Mouse (Mus musculus) gastrocnemius, adult 18-20 months (tissue): ENCODE results near the gene Calm5. TPM values are rescaled to one million over a fixed set of nuclear protein-coding genes. Genes with fewer than 3 reads are reported as not detected.
"Not testable (repeated sequence)": the region's sequence is repeated elsewhere in the genome, so short reads cannot be mapped to it uniquely, and the experiment has no call there.

Experiments used
- DNase-seq: peaks from one replicate; pipeline ENCODE4 v3.0.0; 2021; ENCODE audit warnings: low spot score
- long read RNA-seq, 2 experiments: library from polyadenylated mRNA; stranded (forward); transcript quantifications; one replicate each; pipeline ENCODE4 v2.0.0; 2021
- total RNA-seq, 2 experiments: library from RNA; stranded (reverse); gene quantifications; 2 replicates each; pipeline ENCODE4 v1.2.3; 2021

The Calm5 gene
- under 1 TPM in 1 of 2 experiments, not detected in 1; 0.43 TPM for total RNA-seq
- long read RNA-seq, experiment 1: 0 reads
- long read RNA-seq, experiment 2: 0 reads

DNA sequence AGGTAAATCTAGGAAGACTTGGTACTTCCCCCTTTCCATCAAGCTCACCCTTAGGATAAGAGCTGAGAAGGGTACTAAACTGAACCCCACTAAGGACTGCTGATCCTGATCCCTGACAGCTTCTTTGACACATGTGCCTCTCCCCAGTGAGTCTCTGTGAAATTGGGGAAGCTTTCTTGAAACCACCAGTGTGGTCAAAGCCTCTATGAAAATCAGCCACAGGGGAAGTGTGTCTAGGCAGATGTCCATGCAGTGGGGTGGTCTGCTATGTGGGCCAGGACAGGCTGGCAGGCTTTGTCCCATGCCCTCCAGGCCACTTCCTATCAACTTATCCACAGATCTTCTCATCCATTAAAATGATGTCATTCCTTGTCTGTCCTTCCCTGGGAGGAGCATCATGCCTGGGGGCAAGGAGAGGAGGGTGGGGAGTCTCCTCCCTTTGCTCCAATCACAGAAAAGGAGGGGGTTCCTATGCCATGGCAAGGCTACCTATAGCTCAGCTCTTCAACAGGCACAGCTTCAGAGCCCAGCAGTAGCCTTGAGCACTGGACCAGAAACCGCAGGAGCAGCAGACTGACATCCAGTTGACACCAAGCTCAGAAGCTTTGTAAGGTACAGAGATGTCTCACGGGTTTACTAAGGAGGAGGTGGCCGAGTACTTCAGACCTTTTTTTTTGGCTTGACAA, at the start of gene Calm5:
Calm5 (plus strand) TSS at position 526 of the 686 bp plus-strand sequence.
- not testable (repeated sequence) for DNase-seq

DNA sequence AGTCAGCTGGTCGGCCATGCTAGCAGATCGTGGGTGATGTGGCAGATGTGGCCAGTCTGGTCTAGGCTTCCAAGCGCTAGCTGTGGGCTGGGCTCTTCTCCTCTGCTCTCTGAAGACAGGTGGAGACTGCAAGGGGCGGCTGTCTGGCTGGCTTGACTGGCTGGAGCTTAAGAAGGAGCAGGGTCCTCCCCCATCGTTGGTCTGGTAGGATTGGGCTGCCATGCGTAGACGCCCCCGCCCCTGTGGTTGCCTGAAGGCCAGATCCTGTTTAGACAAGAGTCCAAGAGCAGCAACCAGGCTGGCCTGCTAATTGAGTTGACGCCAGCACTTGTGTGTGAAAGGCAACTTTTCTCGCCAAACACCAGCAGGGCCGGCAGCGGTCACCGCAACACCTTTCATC, 49.8 kb upstream of the Calm5 start, which contains the start of gene Calml3:
Calml3 (minus strand) TSS at position 131 of the 400 bp plus-strand sequence.
- no peak for DNase-seq

DNA sequence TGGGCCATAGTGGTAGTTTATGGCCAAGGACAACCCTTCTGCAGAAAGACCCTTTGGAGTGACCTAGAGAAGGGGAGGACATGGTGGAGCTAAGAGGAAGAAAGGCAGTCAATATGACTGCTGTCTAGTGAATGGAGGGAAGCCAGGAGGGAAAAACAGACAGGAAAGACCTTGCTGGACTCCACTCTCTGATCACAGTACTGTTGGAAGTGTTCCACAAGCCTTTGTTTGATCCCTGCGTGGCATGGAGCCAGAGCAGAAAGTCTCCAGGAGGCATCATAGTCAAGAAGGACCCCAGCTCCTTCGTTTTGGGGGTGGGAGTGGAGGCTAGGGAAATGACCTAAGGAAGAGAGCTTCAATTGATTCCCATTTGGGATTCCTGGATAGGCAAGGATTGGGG, 48.8 kb upstream of the Calm5 start:
- DNase-seq: no peak

DNA sequence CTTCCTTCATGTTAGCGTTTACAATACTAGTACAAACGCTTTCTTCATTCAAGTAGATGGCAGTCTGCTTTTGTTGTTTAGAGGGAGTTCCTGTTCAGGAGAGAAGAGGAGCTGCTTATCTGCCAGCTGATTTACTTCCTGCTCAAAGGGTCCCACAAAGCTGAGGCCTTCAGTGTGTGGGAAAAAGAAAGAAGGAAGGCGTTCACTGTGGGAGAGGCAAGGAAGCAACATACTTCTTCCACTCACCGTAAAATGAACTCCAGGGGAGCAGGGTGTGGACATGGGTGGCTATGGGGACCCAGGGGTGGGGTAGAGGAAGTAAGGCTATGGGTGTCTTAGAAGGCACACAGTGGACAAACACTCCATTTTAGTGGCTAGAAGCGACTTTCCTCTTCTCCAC, 48.3 kb upstream of the Calm5 start:
- DNase-seq: no peak

DNA sequence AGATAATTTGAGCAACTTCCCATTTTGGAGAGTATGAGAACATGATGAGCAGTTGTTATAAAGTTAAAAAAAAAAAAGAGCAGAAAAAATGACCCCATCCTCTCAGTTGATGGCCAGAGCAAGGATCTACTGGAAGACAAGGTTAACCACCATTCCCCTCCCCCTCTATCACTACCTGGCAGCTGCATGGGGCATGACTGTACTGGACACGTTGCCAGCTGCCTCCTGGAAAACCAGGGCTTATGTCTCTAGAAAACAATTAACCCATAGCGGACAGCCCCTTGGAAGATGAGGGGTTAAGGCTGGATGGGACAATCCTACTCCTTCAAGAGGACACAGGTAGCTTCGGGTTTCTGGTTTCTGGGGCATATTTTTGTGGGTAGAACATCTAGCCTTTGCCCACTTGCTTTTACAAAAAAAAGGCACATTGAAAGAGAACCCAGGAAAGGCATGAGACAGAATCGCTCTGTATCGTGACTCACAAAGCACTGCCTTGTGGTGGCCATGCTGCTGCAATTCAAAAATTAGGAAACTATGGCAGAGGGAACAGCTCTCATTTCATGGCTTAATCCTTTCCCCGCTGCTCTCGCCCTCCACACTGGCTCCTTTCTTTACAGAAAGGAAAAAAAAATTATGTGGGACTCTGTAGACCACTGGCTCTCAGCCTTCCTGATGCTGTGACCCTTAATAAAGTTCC, 46.7 kb upstream of the Calm5 start:
- no peak for DNase-seq

DNA sequence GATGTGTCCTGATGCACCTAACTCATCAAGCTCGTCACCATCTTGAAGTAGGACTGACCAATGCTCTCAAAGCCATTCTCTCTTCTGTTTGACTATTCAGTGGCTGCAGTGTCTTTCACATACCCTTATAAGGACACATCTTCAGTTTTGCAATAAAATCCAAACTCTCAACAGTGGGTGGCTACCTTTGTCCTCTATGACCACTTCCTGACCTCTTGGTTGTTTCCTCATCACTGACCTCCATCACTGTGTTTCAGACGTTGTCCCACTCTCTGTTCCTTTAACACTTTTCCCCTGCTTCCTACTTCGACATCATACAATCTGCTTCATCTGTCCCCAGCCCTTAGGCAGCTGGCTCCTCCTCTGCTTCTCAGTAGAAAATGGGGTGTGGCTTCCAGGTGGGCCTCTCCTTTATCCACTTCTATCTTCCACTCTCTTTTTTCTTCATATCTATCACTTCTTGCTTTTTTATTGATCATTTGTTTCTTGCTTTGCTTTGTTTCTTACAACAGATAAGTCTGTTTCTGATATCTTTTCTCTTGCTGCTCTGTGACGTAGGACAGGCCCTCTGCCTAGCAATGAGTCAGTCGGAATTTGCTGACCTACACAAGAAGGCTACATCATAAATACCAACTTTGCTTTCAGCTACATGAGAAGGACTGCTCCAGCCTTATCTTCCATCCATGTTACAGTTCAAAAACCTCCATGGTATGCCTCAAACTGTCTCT, 35.8 kb upstream of the Calm5 start:
- no peak for DNase-seq

DNA sequence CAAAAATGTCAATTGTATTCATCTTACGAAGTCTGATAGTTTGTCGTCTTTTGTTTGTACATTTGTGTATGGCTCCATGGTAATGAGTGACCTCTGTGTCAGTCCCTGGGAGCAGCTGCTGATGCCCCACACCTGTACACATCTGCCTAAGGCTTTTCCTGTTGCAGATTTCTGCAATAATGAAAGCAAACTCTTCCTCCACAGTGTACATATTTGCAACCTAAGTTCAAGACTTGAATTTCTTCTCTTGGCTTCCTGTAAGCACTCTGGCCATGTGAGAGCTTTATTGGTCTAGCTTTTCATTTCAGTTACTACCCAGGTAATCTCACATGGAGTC, 35.3 kb upstream of the Calm5 start:
- DNase-seq: no peak

DNA sequence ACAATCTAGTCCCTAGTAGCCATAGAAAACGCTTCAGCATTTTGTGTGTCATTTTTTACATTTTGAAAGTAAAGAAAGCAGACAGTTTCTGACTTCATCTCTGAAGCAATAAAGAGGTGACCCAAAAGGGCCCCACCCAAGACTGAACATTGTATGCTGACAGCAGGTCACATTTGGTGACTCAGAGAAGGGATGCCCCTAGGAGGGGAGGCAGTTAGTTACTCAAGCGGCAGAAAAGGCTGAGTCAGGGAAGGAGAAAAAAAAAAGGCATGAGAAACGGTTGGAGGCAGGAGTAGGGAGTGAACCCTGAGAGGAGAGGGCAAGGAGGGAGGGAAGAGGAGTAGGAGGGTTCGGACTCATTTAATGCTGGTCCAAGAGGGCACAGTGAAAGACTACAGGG, 31.9 kb upstream of the Calm5 start:
- no peak for DNase-seq

DNA sequence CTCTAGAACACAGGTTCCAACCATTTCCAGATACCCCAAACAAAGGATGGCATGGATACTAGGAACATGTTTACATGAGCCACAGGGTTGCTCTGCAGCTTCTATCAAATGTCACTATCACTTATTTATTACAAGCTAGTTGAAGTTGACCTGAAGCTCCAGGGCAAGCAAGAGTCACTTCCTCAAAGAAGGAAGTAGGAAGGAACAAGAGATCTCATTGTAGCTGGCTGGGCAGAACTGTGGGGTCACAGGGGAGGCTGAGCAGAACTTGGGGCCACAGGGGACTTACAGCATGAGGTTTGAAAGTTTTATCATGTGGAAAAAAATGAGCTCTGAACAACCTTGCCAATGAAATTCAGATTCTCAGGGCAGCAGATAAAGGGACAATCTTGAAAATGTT, 28.2 kb upstream of the Calm5 start:
- no peak for DNase-seq

DNA sequence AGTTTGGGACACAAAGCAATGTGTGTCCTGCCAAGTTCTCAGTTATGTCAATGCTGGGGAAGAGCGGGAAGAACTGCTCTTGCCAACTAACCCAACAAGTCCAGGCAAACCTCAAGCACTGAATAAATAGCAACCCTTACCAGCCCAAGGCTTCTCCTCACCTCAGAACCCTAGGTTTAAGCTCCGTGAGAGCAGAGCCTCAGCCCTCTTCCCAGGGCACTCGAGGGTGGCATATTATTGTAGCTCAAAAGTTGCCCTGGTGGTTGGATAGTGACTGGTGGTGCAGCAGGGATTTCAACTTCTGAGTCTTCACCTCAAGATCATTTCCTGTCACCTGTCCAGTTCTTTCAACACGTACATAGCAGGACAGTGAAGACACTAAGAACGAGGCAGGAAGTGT, 22.4 kb upstream of the Calm5 start:
- DNase-seq: no peak

DNA sequence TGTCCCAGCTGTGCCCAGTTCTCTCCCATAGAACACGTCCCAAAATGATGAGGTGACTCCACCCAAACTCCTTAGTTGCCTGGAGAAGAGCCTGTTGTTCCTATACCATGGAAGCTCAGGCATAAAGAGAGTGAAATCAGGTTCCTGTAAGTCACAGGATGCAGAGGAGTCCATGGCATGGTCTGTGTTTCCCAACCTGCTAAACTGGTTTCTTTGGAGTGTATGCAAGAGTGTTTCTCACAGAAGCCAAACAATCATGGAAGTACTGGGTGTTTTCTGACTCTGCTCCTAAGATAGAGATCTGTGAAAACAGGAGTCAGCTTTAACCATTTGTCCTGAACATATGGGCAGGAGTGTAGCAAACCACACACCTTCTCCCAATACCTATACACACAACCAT, 22.0 kb upstream of the Calm5 start:
- DNase-seq: no peak

DNA sequence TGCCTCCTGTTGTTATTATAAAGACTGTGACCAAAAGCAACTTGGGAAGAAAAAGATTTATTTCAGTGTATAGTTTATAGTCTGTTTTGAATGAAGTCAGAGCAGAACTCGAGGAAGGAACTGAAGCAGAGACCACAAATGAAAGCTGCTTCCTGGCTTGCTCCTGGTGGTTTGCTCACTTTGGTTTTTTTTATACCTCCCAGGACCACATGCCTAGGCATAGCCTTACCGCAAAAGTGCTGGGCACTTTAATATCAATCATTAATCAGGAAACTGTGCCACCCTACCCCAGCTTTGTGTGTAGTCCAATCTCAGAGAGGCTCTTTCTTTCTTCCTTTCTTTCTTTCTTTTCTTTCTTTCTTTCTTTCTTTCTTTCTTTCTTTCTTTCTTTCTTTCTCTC, 21.5 kb upstream of the Calm5 start:
- DNase-seq: no peak

DNA sequence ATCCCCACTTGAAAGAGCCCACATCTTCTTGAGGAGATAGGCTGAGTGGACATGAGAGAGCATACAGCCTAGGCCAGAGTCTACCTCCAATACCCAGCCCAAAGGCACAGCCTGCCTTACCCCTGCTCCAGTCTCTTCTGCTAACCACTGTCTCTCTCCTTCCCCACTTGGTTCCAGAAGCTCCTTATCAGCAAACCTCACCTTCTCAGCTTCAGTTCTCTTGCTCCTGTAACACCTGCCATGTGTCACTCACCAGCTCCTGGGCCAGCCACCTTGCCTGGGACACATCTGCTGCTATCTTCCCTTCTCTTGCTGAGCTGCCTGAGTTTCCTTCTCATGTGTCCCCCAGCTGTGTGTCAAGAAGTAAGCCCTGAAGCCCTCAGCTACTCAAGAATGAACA, 20.3 kb upstream of the Calm5 start:
- DNase-seq: not testable (repeated sequence)

DNA sequence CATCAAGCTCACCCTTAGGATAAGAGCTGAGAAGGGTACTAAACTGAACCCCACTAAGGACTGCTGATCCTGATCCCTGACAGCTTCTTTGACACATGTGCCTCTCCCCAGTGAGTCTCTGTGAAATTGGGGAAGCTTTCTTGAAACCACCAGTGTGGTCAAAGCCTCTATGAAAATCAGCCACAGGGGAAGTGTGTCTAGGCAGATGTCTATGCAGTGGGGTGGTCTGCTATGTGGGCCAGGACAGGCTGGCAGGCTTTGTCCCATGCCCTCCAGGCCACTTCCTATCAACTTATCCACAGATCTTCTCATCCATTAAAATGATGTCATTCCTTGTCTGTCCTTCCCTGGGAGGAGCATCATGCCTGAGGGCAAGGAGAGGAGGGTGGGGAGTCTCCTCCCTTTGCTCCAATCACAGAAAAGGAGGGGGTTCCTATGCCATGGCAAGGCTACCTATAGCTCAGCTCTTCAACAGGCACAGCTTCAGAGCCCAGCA, 16.6 kb upstream of the Calm5 start, which contains the start of gene Calm4:
Calm4 (plus strand) TSS at position 446 of the 496 bp plus-strand sequence.
- DNase-seq: not testable (repeated sequence)

DNA sequence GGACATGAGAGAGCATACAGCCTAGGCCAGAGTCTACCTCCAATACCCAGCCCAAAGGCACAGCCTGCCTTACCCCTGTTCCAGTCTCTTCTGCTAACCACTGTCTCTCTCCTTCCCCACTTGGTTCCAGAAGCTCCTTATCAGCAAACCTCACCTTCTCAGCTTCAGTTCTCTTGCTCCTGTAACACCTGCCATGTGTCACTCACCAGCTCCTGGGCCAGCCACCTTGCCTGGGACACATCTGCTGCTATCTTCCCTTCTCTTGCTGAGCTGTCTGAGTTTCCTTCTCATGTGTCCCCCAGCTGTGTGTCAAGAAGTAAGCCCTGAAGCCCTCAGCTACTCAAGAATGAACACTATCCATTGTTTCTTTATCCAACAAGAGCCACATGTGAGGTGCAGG, 13.3 kb upstream of the Calm5 start:
- DNase-seq: not testable (repeated sequence)

DNA sequence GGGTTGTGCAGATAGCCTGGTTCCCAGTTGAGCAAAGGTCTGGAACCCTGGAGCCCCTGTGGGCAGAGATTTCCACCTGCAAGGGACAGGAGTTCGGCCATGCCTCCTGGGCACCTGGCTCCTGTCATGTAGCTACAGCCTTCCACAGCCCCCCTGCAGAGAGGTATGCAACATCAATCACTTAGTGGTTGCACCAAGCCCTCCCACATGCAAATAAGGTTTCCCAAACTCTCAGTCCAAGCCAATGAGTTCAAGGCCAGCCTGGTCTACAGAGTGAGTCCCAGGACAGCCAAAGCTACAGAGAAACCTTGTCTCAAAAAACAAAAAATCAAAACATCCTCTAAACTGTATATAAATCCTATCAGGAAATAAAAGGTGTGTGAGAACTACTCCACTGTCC, 3.6 kb upstream of the Calm5 start:
- DNase-seq: no peak

DNA sequence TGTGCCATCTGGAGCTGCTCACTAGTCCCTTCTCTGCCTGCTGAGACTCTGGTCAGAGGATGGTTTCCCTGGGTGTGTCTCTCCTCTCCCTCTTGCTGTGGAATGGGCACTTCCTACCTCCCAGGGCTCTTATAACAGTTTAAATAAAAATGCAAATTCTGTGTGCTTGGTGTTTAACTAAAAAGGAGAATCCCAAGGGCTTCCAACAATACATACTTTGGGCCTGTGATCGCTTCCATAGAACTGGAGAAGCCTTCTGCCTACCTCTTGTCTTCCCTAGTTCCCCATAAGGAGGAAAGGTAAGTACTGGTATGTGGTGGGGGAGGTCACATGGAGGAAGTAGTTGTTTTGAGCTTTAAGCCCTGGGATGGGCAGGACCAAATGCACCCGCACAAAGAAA, 883 bp downstream of the Calm5 start:
- DNase-seq: no peak

DNA sequence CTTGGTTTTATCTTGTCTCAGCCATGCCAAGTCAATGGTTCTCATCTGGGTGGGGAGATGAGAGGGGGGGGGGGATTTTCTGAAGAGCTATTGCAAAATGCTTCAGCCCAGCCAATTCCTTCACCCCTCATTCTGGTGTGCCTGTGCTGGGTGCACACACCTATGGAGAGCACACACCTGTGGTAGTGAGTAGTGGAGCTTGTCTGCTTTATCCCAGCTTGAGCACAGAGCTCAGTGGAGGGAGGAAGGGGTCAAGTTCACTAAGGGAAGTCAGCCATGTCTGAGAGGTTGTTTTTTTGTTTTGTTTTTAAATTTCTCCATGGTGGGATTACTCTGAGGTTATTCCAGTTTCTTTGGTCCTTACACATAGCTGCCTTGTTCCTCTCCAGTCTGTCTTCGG, 2.3 kb downstream of the Calm5 start:
- no peak for DNase-seq

DNA sequence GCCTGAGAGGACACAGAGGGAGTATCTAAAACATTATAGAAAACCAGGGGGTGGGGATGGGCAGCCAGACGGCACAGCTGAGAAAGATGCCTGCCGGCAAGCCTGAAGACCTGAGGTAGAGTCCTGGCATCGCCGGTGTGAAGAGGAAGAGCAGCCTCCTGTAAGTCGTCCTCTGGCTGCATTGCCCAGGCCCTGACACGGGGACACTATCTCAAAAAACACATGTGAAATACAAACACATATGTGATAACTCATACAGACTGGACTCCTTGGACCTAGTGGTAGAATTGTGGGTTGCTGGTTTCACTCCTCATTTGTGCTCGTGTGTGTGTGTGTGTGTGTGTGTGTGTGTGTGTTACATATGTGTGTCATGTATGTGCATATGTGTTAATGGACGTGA, 7.3 kb downstream of the Calm5 start:
- DNase-seq: no peak

DNA sequence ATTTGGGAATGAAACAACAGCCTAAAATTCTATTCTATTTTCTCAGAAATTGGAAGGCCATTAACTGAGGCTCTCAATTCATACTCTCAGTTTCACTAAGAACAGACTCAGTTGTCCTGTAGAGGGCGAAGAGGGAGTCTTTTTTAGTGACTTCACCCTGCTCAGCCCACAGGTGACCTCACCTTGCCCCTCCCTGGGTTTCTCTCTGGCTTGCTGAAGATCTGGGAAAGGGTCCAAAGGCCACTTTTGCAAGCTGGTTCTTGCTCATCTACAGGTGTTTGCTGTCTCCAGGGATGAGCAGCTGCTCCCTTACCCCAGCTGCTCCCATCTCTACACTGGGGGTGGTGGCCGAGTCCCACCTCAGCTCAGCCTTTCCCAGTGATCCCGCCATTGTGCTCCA, 8.4 kb downstream of the Calm5 start:
- no peak for DNase-seq

DNA sequence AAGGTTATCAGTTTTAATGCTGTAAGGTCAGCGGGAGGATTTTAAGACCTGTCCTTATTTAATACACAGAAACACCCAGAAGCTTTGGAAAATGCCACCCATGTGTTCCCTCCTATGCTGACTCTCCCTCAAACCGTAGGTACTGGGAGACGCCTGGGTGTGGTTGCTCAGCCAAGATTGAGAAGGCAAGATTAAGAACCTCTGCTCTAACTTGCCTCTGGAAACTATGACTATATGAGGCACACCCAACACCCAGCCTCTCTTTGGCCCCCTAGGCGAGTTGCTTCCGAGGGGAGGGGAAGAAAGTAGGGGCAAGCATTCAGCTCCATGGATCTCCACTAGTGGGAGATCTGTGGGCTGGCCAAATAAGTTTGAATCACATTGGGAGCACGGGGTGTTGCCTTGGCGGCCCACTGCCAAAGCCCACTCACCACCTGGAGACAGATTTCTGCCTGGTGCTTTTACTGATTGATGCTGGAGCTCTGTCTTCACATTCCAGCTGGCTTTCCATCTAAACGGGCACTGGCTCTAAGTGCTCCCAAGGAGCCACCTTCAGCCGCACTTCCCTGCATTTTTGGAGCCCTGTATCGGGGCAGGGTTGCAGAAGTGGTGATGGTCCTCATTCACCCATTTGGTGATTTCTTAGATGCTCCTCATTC, 9.1 kb downstream of the Calm5 start:
- DNase-seq: no peak
